9 mouse cellular contexts compared by ENCODE assay signal in the genomic region with DNA sequence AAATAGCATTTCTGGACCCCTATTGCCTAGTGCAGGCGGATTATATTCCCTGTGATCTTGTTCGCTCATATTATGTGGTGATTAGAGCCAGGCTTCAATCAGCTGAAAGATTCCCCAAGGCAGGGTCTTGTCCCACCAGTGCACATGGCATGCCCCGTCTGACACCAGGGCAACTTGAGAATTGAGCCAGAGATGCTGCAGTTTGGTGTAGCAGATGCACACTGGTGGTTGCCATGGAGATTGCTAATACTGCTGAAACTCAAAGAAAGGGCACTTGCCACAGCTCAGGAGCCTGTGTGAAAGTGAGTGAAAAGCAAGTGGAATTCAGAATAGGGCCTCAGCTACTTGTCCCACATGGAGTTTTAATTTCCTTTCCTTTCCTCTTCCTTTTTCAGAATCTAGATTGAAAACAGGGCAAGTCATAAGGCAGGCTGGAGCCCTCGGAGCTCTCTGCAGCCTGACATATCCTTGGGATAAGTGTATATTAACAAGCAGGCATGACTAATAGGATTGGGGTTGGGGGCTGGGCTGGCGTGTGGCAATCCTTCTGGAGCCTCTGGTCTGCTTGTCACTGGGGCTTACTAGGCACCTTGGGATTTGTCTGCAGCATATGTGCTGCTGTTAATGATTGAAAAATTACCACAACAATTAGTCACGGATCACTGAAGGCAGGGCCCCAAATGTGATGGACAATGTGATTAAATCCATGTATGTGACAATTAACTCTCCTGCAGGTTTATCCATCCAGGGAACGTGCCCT.
A peak's percentile ranks its signal among the peaks of the same experiment; 100 is the strongest.
DNase-seq lines count a peak whose midpoint lies in the region; ATAC-seq lines count a peak whose summit lies in the region.
"Had no signal": no experiment of that assay in that cellular context is flagged by ENCODE, and none has a peak within 500 bp of the region (broad histone marks: within the 10 kb centered on the region; RNA-seq: fewer than 3 reads in every experiment).

No protein-coding gene starts in this region.

- H3K4me2 ChIP-seq in forebrain, embryonic 15.5 days (replicated peaks) = peak overlapping the region; percentile 20
- peak overlapping the region; percentile 38 for H3K4me2 ChIP-seq in neural tube, embryonic 12.5 days (replicated peaks)

- H3K4me3 ChIP-seq in forebrain, embryonic 15.5 days = no peak overlapping the region
- H3K4me3 ChIP-seq in neural tube, embryonic 12.5 days = no peak overlapping the region

- H3K9me3 ChIP-seq in forebrain, embryonic 15.5 days = no peaks in the 10 kb centered on the region
- H3K9me3 ChIP-seq in neural tube, embryonic 12.5 days = no peaks in the 10 kb centered on the region

- H3K4me1 ChIP-seq in forebrain, embryonic 15.5 days = peaks cover 28% of the 10 kb centered on the region
- peaks cover 26% of the 10 kb centered on the region for H3K4me1 ChIP-seq in neural tube, embryonic 12.5 days

- 2% methylated on average over 7 of the region's 7 CpGs for WGBS in forebrain, embryonic 15.5 days
- 15% methylated on average over 7 of the region's 7 CpGs for WGBS in neural tube, embryonic 12.5 days

- peak overlapping the region; percentile 13; the same call in 1 of the 2 replicates for H3K9ac ChIP-seq in forebrain, embryonic 15.5 days (replicated peaks)
- no peak overlapping the region for H3K9ac ChIP-seq in neural tube, embryonic 12.5 days

- ATAC-seq in forebrain, embryonic 15.5 days (replicated peaks) = peak; percentile 90
- peak; percentile 96 for ATAC-seq in neural tube, embryonic 12.5 days (ENCODE audit: low FRiP score, low read depth)

- H3K27me3 ChIP-seq in forebrain, embryonic 15.5 days = no peaks in the 10 kb centered on the region
- no peaks in the 10 kb centered on the region for H3K27me3 ChIP-seq in neural tube, embryonic 12.5 days (replicated peaks)
- H3K27me3 ChIP-seq: CH12.LX had no signal

- no peaks in the 10 kb centered on the region for H3K36me3 ChIP-seq in forebrain, embryonic 15.5 days
- H3K36me3 ChIP-seq in neural tube, embryonic 12.5 days = no peaks in the 10 kb centered on the region

- peak overlapping the region; percentile 88 for H3K27ac ChIP-seq in forebrain, embryonic 15.5 days (replicated peaks)
- 0 out of 2 replicates have a peak overlapping the region, but pooled peaks have one; percentile 34 for H3K27ac ChIP-seq in neural tube, embryonic 12.5 days

- peak; percentile 63 to 68 for DNase-seq in cerebellum, postnatal 14 days
- no peak for DNase-seq in cerebellum, adult 18-20 months
- peak; percentile 48 to 69 for DNase-seq in layer of hippocampus, adult 18-20 months (ENCODE audit: low spot score in 2 of 2)
- DNase-seq in heart, adult 18-20 months = no peak
- DNase-seq in natural killer cell, adult 2 months (ENCODE audit: low spot score in 2 of 2) = no peak
- DNase-seq in gastrocnemius, postnatal 10 days = no peak

Comparison
In these comparisons a context has a peak if more than half of its experiments do, and no peak if none do; other contexts are left out.
1. DNase-seq: peak in cerebellum, postnatal 14 days (2 of 2) and layer of hippocampus, adult 18-20 months (2 of 2); none in cerebellum, adult 18-20 months (0 of 2), heart, adult 18-20 months (0 of 2), natural killer cell, adult 2 months (0 of 2) and gastrocnemius, postnatal 10 days (single experiment).